Mouse (Mus musculus) heart, embryonic 11.5 days (tissue): Measurements from ENCODE around the gene Heatr9. TPM values are rescaled to one million over a fixed set of nuclear protein-coding genes. Genes with fewer than 3 reads are reported as not detected.

Experiments
- ATAC-seq: fragments of 200-750 bp; cut with Nextera tagmentation; replicated peaks from 2 replicates; pipeline ENCODE4 v1.8.0; 2017; ENCODE audit warnings: moderate library complexity; ENCODE audit not compliant: insufficient number of reproducible peaks, low FRiP score, low TSS enrichment
- H3K27ac ChIP-seq: fragments of 300-500 bp; sonication (generic); 2 replicates; pipeline ENCODE4 v1.5.1; 2014; ENCODE audit warnings: mild to moderate bottlenecking, low read depth, low read length
- H3K27me3 ChIP-seq: fragments of 300-500 bp; sonication (generic); 2 replicates; pipeline ENCODE4 v1.6.1; 2014; ENCODE audit warnings: mild to moderate bottlenecking, low read length, mixed read lengths; ENCODE audit not compliant: control insufficient read depth, insufficient read depth
- H3K36me3 ChIP-seq: fragments of 300-500 bp; sonication (generic); 2 replicates; pipeline ENCODE4 v1.6.1; 2014; ENCODE audit warnings: mild to moderate bottlenecking, low read length, moderate library complexity, mixed read lengths; ENCODE audit not compliant: control insufficient read depth, insufficient read depth
- H3K4me1 ChIP-seq: fragments of 300-500 bp; sonication (generic); 2 replicates; pipeline ENCODE4 v1.6.1; 2014; ENCODE audit warnings: low read length; ENCODE audit not compliant: control insufficient read depth, insufficient read depth
- H3K4me2 ChIP-seq: fragments of 300-500 bp; sonication (generic); 2 replicates; pipeline ENCODE4 v1.6.1; 2014; ENCODE audit warnings: mild to moderate bottlenecking, moderate library complexity
- H3K4me3 ChIP-seq: fragments of 300-500 bp; sonication (generic); 2 replicates; pipeline ENCODE4 v1.5.1; 2014; ENCODE audit warnings: low read depth, low read length
- H3K9ac ChIP-seq: fragments of 300-500 bp; sonication (generic); 2 replicates; pipeline ENCODE4 v1.6.1; 2014; ENCODE audit warnings: mild to moderate bottlenecking, low read depth, low read length, moderate library complexity
- H3K9me3 ChIP-seq: fragments of 300-500 bp; sonication (generic); replicated peaks from 2 replicates; pipeline ENCODE4 v1.6.1; 2016; ENCODE audit warnings: low read length; ENCODE audit not compliant: control insufficient read depth
- WGBS: fragments of 180-500 bp; shearing (Covaris S2); extraction: QIAGEN DNeasy Blood & Tissue Kit; methylation state at CpG from one replicate; pipeline ENCODE4 v1.1.7; 2014; ENCODE audit not compliant: insufficient replicate concordance; 5-methylcytosine and 5-hydroxymethylcytosine counted together
- polyA plus RNA-seq: library from polyadenylated mRNA; unstranded; fragments of >200 nt; fragmentation: Nextera tagmentation; extraction: Ambion mirVana; gene quantifications from 2 replicates; pipeline ENCODE4 v1.2.1, GENCODE M21; 2014

Heatr9 gene
- polyA plus RNA-seq, 1 experiment from 2014 or later, result not detected

DNA sequence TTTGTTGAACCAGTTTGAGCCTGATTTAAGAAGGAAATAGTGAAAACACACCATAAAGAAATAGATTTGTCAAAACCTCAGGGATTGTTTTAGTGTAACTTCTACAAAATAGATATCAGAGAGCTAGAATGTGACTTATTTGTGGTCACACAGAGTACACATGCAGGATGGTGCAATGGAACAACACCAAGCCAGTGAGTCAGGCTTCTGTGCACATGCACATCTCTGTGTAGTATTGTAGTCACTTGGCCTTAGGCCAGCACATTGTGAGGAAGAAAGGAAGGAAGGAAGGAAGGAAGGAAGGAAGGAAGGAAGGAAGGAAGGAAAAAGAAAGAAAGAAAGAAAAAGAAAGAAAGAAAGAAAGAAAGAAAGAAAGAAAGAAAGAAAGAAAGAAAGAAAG lies 4.8 kb downstream of the Heatr9 start:
- no peaks in the 10 kb centered on the region for H3K27me3 ChIP-seq
- H3K27ac ChIP-seq, result no peak overlapping the region
- no peak overlapping the region for H3K4me3 ChIP-seq
- H3K4me2 ChIP-seq, result no peak overlapping the region
- H3K9ac ChIP-seq, result no peak overlapping the region
- H3K36me3 ChIP-seq, result no peaks in the 10 kb centered on the region
- no peaks in the 10 kb centered on the region for H3K9me3 ChIP-seq
- no peaks in the 10 kb centered on the region for H3K4me1 ChIP-seq
- ATAC-seq, result no peak

DNA sequence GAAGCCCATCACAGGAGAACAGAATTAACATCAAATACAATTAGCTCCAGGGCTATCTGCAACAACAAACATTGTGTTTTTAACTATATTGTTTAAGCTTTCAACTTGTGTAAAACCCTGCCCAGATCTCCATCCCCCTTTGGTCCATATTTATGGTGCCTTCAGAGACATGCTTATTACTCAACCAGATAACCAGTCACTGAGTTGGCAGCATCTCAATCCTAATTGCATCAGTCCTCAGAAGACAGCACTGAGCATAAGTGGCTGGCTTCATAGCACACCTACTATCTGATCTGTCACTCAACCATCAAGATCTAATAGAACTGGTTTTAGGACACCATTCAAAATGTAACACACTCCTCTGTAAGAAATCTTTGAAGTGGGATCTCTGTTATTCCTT lies 12.5 kb downstream of the Heatr9 start:
- Histone ChIP-seq H3K4me1 (no peaks in the 10 kb centered on the region), H3K9ac (no peak overlapping the region), H3K4me3 (no peak overlapping the region), H3K27ac (no peak overlapping the region), H3K27me3 (no peaks in the 10 kb centered on the region), H3K36me3 (peaks cover 3% of the 10 kb centered on the region), H3K4me2 (no peak overlapping the region), H3K9me3 (no peaks in the 10 kb centered on the region)
- no peak for ATAC-seq

DNA sequence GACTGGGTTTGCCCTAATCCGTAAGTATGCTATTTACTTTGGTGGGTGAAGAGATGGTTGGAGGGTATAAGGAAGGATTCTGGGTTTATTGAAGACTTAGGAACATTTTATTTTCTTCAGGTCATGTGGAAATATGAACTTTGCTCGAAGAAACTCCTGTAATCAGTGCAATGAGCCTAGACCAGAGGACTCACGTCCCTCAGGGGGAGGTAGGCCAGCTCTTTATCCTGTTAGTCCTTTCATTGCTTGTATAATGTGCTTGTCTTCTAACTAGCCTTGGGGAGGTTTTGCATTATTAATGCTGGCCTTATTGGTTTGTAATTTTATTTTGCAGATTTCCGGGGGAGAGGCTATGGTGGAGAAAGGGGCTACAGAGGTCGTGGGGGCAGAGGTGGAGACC lies 17.7 kb downstream of the Heatr9 start:
- H3K4me1 ChIP-seq, result no peaks in the 10 kb centered on the region
- WGBS, result 93% methylated on average over 5 of the region's 5 CpGs
- H3K9ac ChIP-seq, result no peak overlapping the region
- no peaks in the 10 kb centered on the region for H3K27me3 ChIP-seq
- H3K36me3 ChIP-seq, result peaks cover 16% of the 10 kb centered on the region
- no peak overlapping the region for H3K27ac ChIP-seq
- no peaks in the 10 kb centered on the region for H3K9me3 ChIP-seq
- ATAC-seq, result no peak
- H3K4me2 ChIP-seq, result no peak overlapping the region
- no peak overlapping the region for H3K4me3 ChIP-seq

DNA sequence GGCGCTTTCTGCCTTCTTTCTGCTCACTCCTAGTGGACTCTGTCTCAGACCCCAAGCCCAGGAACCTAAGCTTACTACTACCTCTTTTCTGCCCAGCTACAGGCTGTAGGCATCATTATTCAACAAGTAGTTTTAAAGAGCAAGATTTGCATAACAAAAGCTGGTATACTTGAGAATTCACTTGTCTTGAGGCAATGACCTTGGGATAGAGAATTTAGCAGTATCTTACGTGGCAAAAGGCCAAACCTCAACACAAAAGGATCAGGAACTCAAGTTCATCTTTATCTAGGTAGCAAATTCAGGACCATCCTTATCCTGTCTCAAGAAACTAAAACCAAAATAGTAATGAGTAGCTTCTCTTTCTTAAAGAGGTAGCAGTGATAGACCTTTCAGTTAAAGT lies 26.4 kb downstream of the Heatr9 start:
- Histone ChIP-seq H3K27ac (no peak overlapping the region), H3K9ac (no peak overlapping the region), H3K4me3 (no peak overlapping the region), H3K9me3 (no peaks in the 10 kb centered on the region), H3K36me3 (peaks cover 7% of the 10 kb centered on the region), H3K4me1 (no peaks in the 10 kb centered on the region), H3K27me3 (no peaks in the 10 kb centered on the region), H3K4me2 (no peak overlapping the region)
- WGBS, result 83% methylated on average over 2 of the region's 2 CpGs
- ATAC-seq, result no peak

DNA sequence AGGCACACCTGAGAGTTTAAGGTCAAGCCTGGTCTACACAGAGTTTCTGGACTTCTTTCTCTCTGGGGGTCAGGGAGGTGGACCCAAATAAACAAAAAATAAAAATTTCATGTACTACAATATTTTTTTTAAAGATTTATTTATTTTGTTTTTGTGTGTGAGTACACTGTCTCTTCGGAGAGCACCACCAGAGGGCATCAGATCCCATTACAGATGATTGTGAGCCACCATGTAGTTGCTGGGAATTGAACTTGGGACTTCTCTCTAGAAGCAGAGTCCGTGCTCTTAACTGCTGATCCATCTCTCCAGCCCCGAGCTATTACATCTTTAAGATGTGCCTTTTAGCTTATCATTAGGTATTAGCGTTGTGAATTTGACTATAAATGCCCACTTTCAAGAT lies 30.5 kb downstream of the Heatr9 start:
- Histone ChIP-seq H3K36me3 (peaks cover 15% of the 10 kb centered on the region), H3K27me3 (no peaks in the 10 kb centered on the region), H3K9ac (no peak overlapping the region), H3K4me1 (no peaks in the 10 kb centered on the region), H3K27ac (no peak overlapping the region), H3K4me2 (no peak overlapping the region), H3K4me3 (no peak overlapping the region), H3K9me3 (no peaks in the 10 kb centered on the region)
- 85% methylated on average over 4 of the region's 4 CpGs for WGBS
- no peak for ATAC-seq

DNA sequence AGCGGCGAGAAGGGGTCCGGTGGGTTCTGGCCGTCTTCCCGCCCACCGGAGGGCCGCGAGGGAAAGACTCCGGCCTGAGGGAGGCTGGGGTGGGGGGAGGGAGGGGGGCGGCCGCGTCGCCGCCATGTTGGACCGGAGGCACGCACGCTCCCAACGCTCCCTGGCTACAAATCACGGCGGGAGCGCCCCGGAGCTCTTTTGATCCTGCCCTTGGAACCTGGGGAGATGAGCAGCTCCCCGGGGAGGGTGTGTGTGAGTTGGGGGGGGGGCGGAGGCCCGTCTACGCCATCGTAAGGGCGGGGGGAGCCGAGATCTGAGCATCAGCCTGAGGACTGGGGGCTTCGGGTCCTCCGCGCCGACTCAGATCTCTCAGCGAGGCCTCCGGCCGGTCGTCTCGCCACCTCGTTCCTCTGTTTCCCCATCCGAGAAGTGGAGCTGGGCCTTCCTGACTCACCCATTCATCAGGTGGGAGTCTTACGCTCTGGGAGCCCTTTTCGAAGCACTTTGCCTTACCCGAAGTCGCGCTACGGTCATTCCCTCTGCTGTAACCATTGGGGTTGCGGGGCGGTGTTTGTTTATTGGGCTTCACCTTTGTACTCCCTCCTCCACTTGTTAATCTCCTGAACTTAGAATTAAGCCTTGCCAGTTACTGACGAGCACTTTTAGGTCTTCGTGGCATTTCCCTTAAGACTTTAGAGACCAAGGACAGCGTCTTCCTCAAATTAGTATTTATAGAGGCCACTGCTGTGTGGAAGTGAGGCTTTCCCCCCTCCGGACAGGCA lies 48.5 kb downstream of the Heatr9 start:
- Histone ChIP-seq H3K4me2 (peak overlapping the region; percentile 94), H3K9me3 (no peaks in the 10 kb centered on the region), H3K4me1 (peaks cover 14% of the 10 kb centered on the region), H3K36me3 (0 out of 2 replicates have a peak, but pooled peaks cover 4% of the 10 kb centered on the region), H3K9ac (peak overlapping the region; percentile 90), H3K4me3 (peak overlapping the region; percentile 98), H3K27me3 (no peaks in the 10 kb centered on the region), H3K27ac (peak overlapping the region; percentile 91)
- under 1% methylated on average over 52 of the region's 52 CpGs for WGBS
- peak; percentile 75 for ATAC-seq

DNA sequence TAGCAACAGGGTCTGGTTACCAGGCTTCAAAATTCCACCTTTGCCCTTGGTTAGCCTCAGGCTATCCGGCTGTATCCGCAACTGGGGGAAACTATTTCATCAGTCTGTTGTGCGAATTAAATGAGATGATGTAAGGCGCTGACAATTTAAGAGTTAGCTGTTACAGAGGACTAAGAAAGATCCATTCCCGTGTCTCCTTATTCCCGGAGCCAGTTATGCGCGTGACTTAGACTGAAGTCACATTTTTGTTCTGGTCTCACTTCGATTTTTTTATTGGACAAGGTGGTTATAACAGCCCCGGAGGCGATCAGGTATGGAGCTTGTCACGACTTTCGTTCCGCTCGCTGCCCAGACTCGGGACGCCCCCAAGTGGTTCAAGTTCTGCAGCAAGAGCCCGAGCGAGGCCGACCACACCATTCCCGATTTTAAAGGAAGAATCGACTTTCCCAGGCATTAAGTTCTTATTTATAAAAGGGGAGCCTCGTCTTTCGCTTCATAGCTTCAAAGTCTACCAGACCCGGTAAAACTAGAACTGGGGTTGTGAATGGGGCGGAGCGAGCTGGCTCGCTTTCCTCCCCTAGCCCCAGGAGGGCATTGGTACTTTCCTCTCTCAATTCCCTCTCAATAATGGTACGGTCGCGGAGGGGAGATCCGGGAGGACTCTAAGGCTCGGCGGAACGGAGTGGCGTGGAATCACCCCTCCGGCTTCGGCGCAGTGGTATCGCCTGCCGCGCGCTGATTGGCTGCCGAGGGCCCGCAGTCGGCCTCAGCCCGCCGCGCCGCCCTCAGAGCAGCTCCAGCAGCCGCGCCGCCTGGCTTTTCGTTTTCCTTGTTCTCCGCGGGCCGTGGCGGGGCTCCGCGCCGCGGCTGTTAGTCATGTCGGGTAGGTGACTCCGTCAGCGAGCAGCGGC lies 49.4 kb downstream of the Heatr9 start, which contains the start of gene Taf15:
Gene Taf15 (plus strand): TSS at position 763 of the 911 bp plus-strand sequence.
- no peaks in the 10 kb centered on the region for H3K27me3 ChIP-seq
- peaks cover 17% of the 10 kb centered on the region for H3K4me1 ChIP-seq
- H3K27ac ChIP-seq, result peak within 1 kb of the TSS; percentile 91
- no peaks in the 10 kb centered on the region for H3K9me3 ChIP-seq
- ATAC-seq, result peak; percentile 98
- H3K4me3 ChIP-seq, result peak within 1 kb of the TSS; percentile 98
- WGBS, result under 1% methylated on average over 66 of the region's 66 CpGs
- H3K4me2 ChIP-seq, result peak within 1 kb of the TSS; percentile 94
- 0 out of 2 replicates have a peak, but pooled peaks cover 4% of the 10 kb centered on the region for H3K36me3 ChIP-seq
- H3K9ac ChIP-seq, result peak within 1 kb of the TSS; percentile 90

DNA sequence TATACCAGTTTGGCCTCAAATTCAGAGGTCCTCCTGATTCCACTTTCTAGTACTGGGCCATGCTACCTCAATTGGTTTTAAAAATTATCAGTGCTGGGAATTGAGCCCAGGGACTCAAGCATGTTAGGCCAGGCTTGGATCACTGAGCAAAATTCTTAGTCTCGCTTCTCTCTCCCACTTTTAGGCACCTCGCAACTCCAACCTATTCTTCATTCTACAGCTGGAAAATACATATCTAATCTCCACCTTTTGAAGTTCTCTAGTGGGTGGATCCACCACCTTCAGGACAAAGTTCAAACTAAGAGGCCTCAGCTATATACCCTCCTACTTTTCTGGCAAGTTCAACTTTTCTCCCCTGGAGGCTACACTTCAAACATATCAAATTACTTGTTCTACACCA lies 50.2 kb downstream of the Heatr9 start:
- peaks cover 25% of the 10 kb centered on the region for H3K4me1 ChIP-seq
- 75% methylated on average over 2 of the region's 2 CpGs for WGBS
- no peak overlapping the region for H3K27ac ChIP-seq
- no peaks in the 10 kb centered on the region for H3K27me3 ChIP-seq
- peak overlapping the region; percentile 98 for H3K4me3 ChIP-seq
- no peak for ATAC-seq
- peak overlapping the region; percentile 90; the same call in 1 of the 2 replicates for H3K9ac ChIP-seq
- peak overlapping the region; percentile 94 for H3K4me2 ChIP-seq
- 0 out of 2 replicates have a peak, but pooled peaks cover 2% of the 10 kb centered on the region for H3K36me3 ChIP-seq
- H3K9me3 ChIP-seq, result no peaks in the 10 kb centered on the region
